Mouse (Mus musculus): ENCODE measurements at regions not wholly inside any gene's neighbourhood (a gene's known extent, or its start where the extent isn't known, plus 50 kb on each side); places are given as distances from the start of the nearest gene placed in this dataset.

GRCm38 (mm10) chr3:66375088-66375910 is 78.7 kb upstream of the Veph1 start:
- TF ChIP-seq MAFK (IDR thresholded peaks at IDR 0.05; ENCODE audit: insufficient read depth, low read depth, low read length) (no peak), ZNF384 (IDR thresholded peaks at IDR 0.05; ENCODE audit: low read depth, low read length) (no peak), ZC3H11A (IDR thresholded peaks at IDR 0.05; ENCODE audit: borderline replicate concordance, low read depth, low read length) (no peak), HCFC1 (IDR thresholded peaks at IDR 0.05; ENCODE audit: borderline replicate concordance, insufficient read depth, low read length) (no peak), CHD2 (IDR thresholded peaks at IDR 0.05; ENCODE audit: low read depth, low read length) (no peak)
- H3K9ac ChIP-seq (ENCODE audit: insufficient read depth, low read depth, low read length, poor library complexity, severe bottlenecking) = no peak overlapping the region
- H3K27ac ChIP-seq (ENCODE audit: insufficient read depth, low read depth, low read length, poor library complexity, severe bottlenecking) = no peak overlapping the region
- no peak overlapping the region for H3K4me3 ChIP-seq (ENCODE audit: insufficient read depth in 1 of 2, low read depth in 1 of 2, low read length in 2 of 2, poor library complexity in 1 of 2, severe bottlenecking in 1 of 2)
- H3K4me1 ChIP-seq (ENCODE audit: control insufficient read depth in 2 of 2, insufficient read depth in 2 of 2, low read length in 2 of 2, poor library complexity in 1 of 2) = no peaks in the 10 kb centered on the region
- in situ Hi-C loops (cut with MboI; ENCODE audit: low sequenced_read_pairs in 2 of 2, unreplicated experiment in 2 of 2) = no loop called here
- no peaks in the 10 kb centered on the region for H3K36me3 ChIP-seq (ENCODE audit: control insufficient read depth, insufficient read depth, low read length, poor library complexity, severe bottlenecking)
- no peaks in the 10 kb centered on the region for H3K9me3 ChIP-seq (ENCODE audit: control insufficient read depth, insufficient read depth, low read depth, low read length)
- no peak for DNase-seq (ENCODE audit: low read depth, low spot score)

- no peak overlapping the region for H3K27ac ChIP-seq (ENCODE audit: insufficient read depth, low read depth, low read length, poor library complexity, severe bottlenecking)
- TF ChIP-seq ZNF384 (IDR thresholded peaks at IDR 0.05; ENCODE audit: low read depth, low read length) = no peak
- TF ChIP-seq HCFC1 (IDR thresholded peaks at IDR 0.05; ENCODE audit: borderline replicate concordance, insufficient read depth, low read length) = no peak
- no peak for TF ChIP-seq MAFK (IDR thresholded peaks at IDR 0.05; ENCODE audit: insufficient read depth, low read depth, low read length)
- TF ChIP-seq CHD2 (IDR thresholded peaks at IDR 0.05; ENCODE audit: low read depth, low read length) = no peak
- TF ChIP-seq ZC3H11A (IDR thresholded peaks at IDR 0.05; ENCODE audit: borderline replicate concordance, low read depth, low read length) = no peak
- in situ Hi-C loops (cut with MboI; ENCODE audit: low sequenced_read_pairs in 2 of 2, unreplicated experiment in 2 of 2) = no loop called here
- H3K36me3 ChIP-seq (ENCODE audit: control insufficient read depth, insufficient read depth, low read length, poor library complexity, severe bottlenecking) = no peaks in the 10 kb centered on the region
- H3K4me1 ChIP-seq (ENCODE audit: control insufficient read depth in 2 of 2, insufficient read depth in 2 of 2, low read length in 2 of 2, poor library complexity in 1 of 2) = no peaks in the 10 kb centered on the region
- no peak for DNase-seq (ENCODE audit: low read depth, low spot score)
- H3K4me3 ChIP-seq (ENCODE audit: insufficient read depth in 1 of 2, low read depth in 1 of 2, low read length in 2 of 2, poor library complexity in 1 of 2, severe bottlenecking in 1 of 2) = no peak overlapping the region
- no peak overlapping the region for H3K9ac ChIP-seq (ENCODE audit: insufficient read depth, low read depth, low read length, poor library complexity, severe bottlenecking)
- no peaks in the 10 kb centered on the region for H3K9me3 ChIP-seq (ENCODE audit: control insufficient read depth, insufficient read depth, low read depth, low read length)
Measured at GRCm38 (mm10) chr3:66374603-66375002, 78.0 kb upstream of the Veph1 start.

- in situ Hi-C loops (cut with MboI; ENCODE audit: low sequenced_read_pairs in 2 of 2, unreplicated experiment in 2 of 2) = no loop called here
- Histone ChIP-seq H3K9me3 (ENCODE audit: control insufficient read depth, insufficient read depth, low read depth, low read length) (no peaks in the 10 kb centered on the region), H3K27ac (ENCODE audit: insufficient read depth, low read depth, low read length, poor library complexity, severe bottlenecking) (no peak overlapping the region), H3K9ac (ENCODE audit: insufficient read depth, low read depth, low read length, poor library complexity, severe bottlenecking) (no peak overlapping the region), H3K4me1 (ENCODE audit: control insufficient read depth in 2 of 2, insufficient read depth in 2 of 2, low read length in 2 of 2, poor library complexity in 1 of 2) (no peaks in the 10 kb centered on the region), H3K4me3 (ENCODE audit: insufficient read depth in 1 of 2, low read depth in 1 of 2, low read length in 2 of 2, poor library complexity in 1 of 2, severe bottlenecking in 1 of 2) (no peak overlapping the region), H3K36me3 (ENCODE audit: control insufficient read depth, insufficient read depth, low read length, poor library complexity, severe bottlenecking) (no peaks in the 10 kb centered on the region)
- TF ChIP-seq CHD2 (IDR thresholded peaks at IDR 0.05; ENCODE audit: low read depth, low read length) (no peak), ZC3H11A (IDR thresholded peaks at IDR 0.05; ENCODE audit: borderline replicate concordance, low read depth, low read length) (no peak), MAFK (IDR thresholded peaks at IDR 0.05; ENCODE audit: insufficient read depth, low read depth, low read length) (no peak), ZNF384 (IDR thresholded peaks at IDR 0.05; ENCODE audit: low read depth, low read length) (no peak), HCFC1 (IDR thresholded peaks at IDR 0.05; ENCODE audit: borderline replicate concordance, insufficient read depth, low read length) (no peak)
- no peak for DNase-seq (ENCODE audit: low read depth, low spot score)
Measured at GRCm38 (mm10) chr3:66373807-66374575, 77.4 kb upstream of the Veph1 start.
